Mouse (Mus musculus) neutrophil, adult 5-6 weeks (primary cell): ENCODE data around the gene Nup210. TPM values are rescaled to one million over a fixed set of nuclear protein-coding genes. Genes with fewer than 3 reads are reported as not detected.

ENCODE experiments used
- ATAC-seq: fragments of 151-379, 151-347 bp; 2 replicates; pipeline ENCODE4 v1.8.0; 2017; ENCODE audit warnings: mild to moderate bottlenecking, moderate TSS enrichment; ENCODE audit not compliant: insufficient number of reproducible peaks, poor library complexity, low FRiP score, severe bottlenecking; ENCODE audit errors: extremely low read depth
- total RNA-seq: library from RNA; stranded (forward); fragments of 200-1000 nt; gene quantifications from 2 replicates; pipeline ENCODE4 v1.2.3, GENCODE M21; 2017

Nup210 gene
- total RNA-seq: 102 and 107 TPM in 2 replicates

- peak; percentile 78 for ATAC-seq
These were observed at the start of gene Nup210 for GRCm38 (mm10) chr6:91116244-91117145. Nup210 (minus strand) TSS chr6:91116829.

- ATAC-seq: peak; percentile 45
These were observed 48.6 kb upstream of the Nup210 start for GRCm38 (mm10) chr6:91165210-91165609.

- ATAC-seq: no peak
These were observed 48.0 kb upstream of the Nup210 start for GRCm38 (mm10) chr6:91164584-91164983.

- no peak for ATAC-seq
These were observed 46.7 kb upstream of the Nup210 start for GRCm38 (mm10) chr6:91163195-91163911.

- no peak for ATAC-seq
These were observed 45.7 kb upstream of the Nup210 start for GRCm38 (mm10) chr6:91162314-91162713.

GRCm38 (mm10) chr6:91161506-91162235, 45.0 kb upstream of the Nup210 start:
- no peak for ATAC-seq

GRCm38 (mm10) chr6:91160976-91161375, 44.3 kb upstream of the Nup210 start:
- no peak for ATAC-seq

GRCm38 (mm10) chr6:91160399-91160798, 43.8 kb upstream of the Nup210 start:
- ATAC-seq: no peak

- no peak for ATAC-seq
These were observed 42.4 kb upstream of the Nup210 start for GRCm38 (mm10) chr6:91159047-91159446.

- ATAC-seq: no peak
These were observed 40.6 kb upstream of the Nup210 start for GRCm38 (mm10) chr6:91157237-91157570.

- ATAC-seq: peak; percentile 53
These were observed 40.1 kb upstream of the Nup210 start, which contains the start of gene Hdac11 for GRCm38 (mm10) chr6:91156554-91157236. Hdac11 (plus strand) TSS chr6:91156665.

- no peak for ATAC-seq
These were observed 39.4 kb upstream of the Nup210 start for GRCm38 (mm10) chr6:91156062-91156461.

GRCm38 (mm10) chr6:91155286-91155685, 38.7 kb upstream of the Nup210 start:
- ATAC-seq: no peak

GRCm38 (mm10) chr6:91154685-91155084, 38.1 kb upstream of the Nup210 start:
- no peak for ATAC-seq

- peak; percentile 62; the same call in 1 of the 2 replicates for ATAC-seq
These were observed 37.0 kb upstream of the Nup210 start for GRCm38 (mm10) chr6:91153549-91154064.

GRCm38 (mm10) chr6:91152892-91153548, 36.4 kb upstream of the Nup210 start:
- ATAC-seq: no peak

GRCm38 (mm10) chr6:91147152-91147770, 30.6 kb upstream of the Nup210 start:
- ATAC-seq: no peak
